ENCODE assay signal across 17 mouse cellular contexts in genomic region chr2:71633471-71633870, GRCm38 (mm10).
A peak's percentile ranks its signal among the peaks of the same experiment; 100 is the strongest.
DNase-seq lines count a peak whose midpoint lies in the region; ATAC-seq lines count a peak whose summit lies in the region.
"Had no signal": no experiment of that assay in that cellular context is flagged by ENCODE, and none has a peak within 500 bp of the region (broad histone marks: within the 10 kb centered on the region; RNA-seq: fewer than 3 reads in every experiment).

No protein-coding gene starts in this region.

- no peak for ATAC-seq in hindbrain, embryonic 12.5 days (ENCODE audit: low FRiP score)
- no peak for ATAC-seq in kidney, embryonic 16.5 days (ENCODE audit: low FRiP score, low TSS enrichment)
- ATAC-seq in granulocyte monocyte progenitor cell, adult 5-6 weeks (replicated peaks; ENCODE audit: poor library complexity, severe bottlenecking), result peak; percentile 20
- ATAC-seq: forebrain, embryonic 15.5 days had no signal

- H3K27ac ChIP-seq in hindbrain, embryonic 10.5 days, result peak overlapping the region; percentile 45; the same call in 1 of the 2 replicates
- no peak overlapping the region for H3K27ac ChIP-seq in hindbrain, embryonic 12.5 days
- H3K27ac ChIP-seq in kidney, embryonic 16.5 days (ENCODE audit: low read length), result no peak overlapping the region
- H3K27ac ChIP-seq: embryonic facial prominence, embryonic 13.5 days; forebrain, embryonic 15.5 days; hindbrain, embryonic 14.5 days had no signal

- WGBS in hindbrain, embryonic 10.5 days, result 78% methylated on average over 6 of the region's 6 CpGs
- 78% methylated on average over 6 of the region's 6 CpGs for WGBS in hindbrain, embryonic 12.5 days
- WGBS in kidney, embryonic 16.5 days, result 85% methylated on average over 6 of the region's 6 CpGs

- DNase-seq in hindbrain, embryonic 10.5 days (ENCODE audit: low spot score), result no peak
- peak; percentile 45 for DNase-seq in kidney, postnatal 14 days
- DNase-seq in yolk sac, embryonic 10.5 days (ENCODE audit: low spot score), result peak; percentile 58
- DNase-seq: adrenal gland, adult 2 months; adrenal gland, postnatal 25 days; cerebellum, adult 18-20 months; cerebellum, adult 9-11 months; cerebellum, postnatal 36 days; gastrocnemius, postnatal 36 days; heart, postnatal 10 days; heart, postnatal 4 days had no signal

- H3K4me1 ChIP-seq in hindbrain, embryonic 10.5 days (replicated peaks), result peaks cover 44% of the 10 kb centered on the region
- H3K4me1 ChIP-seq in hindbrain, embryonic 12.5 days, result peaks cover 30% of the 10 kb centered on the region
- peaks cover 16% of the 10 kb centered on the region for H3K4me1 ChIP-seq in kidney, embryonic 16.5 days (ENCODE audit: insufficient read depth, low read length)

- no peak overlapping the region for H3K4me2 ChIP-seq in hindbrain, embryonic 12.5 days (replicated peaks)
- no peak overlapping the region for H3K4me2 ChIP-seq in kidney, embryonic 16.5 days (replicated peaks; ENCODE audit: low read depth, low read length)
- H3K4me2 ChIP-seq: embryonic facial prominence, embryonic 13.5 days; forebrain, embryonic 15.5 days; hindbrain, embryonic 14.5 days had no signal

- H3K9ac ChIP-seq in hindbrain, embryonic 12.5 days, result no peak overlapping the region
- H3K9ac ChIP-seq in kidney, embryonic 16.5 days (replicated peaks; ENCODE audit: low read length), result no peak overlapping the region
- H3K9ac ChIP-seq: embryonic facial prominence, embryonic 13.5 days; forebrain, embryonic 15.5 days; hindbrain, embryonic 14.5 days had no signal

- H3K27me3 ChIP-seq in hindbrain, embryonic 10.5 days (ENCODE audit: insufficient read depth, poor library complexity, severe bottlenecking), result peaks cover 38% of the 10 kb centered on the region
- peaks cover 10% of the 10 kb centered on the region; the same call in 1 of the 2 replicates for H3K27me3 ChIP-seq in hindbrain, embryonic 12.5 days
- no peaks in the 10 kb centered on the region for H3K27me3 ChIP-seq in kidney, embryonic 16.5 days (ENCODE audit: insufficient read depth, low read length)
- H3K27me3 ChIP-seq: forebrain, embryonic 15.5 days had no signal

- no peak overlapping the region for H3K4me3 ChIP-seq in hindbrain, embryonic 10.5 days
- H3K4me3 ChIP-seq in hindbrain, embryonic 12.5 days, result no peak overlapping the region
- no peak overlapping the region for H3K4me3 ChIP-seq in kidney, embryonic 16.5 days (ENCODE audit: low read length)
- H3K4me3 ChIP-seq: embryonic facial prominence, embryonic 13.5 days; forebrain, embryonic 15.5 days had no signal

- H3K36me3 ChIP-seq in hindbrain, embryonic 10.5 days, result no peaks in the 10 kb centered on the region
- no peaks in the 10 kb centered on the region for H3K36me3 ChIP-seq in hindbrain, embryonic 12.5 days
- H3K36me3 ChIP-seq in kidney, embryonic 16.5 days (ENCODE audit: insufficient read depth, low read length), result no peaks in the 10 kb centered on the region
- H3K36me3 ChIP-seq: embryonic facial prominence, embryonic 13.5 days; forebrain, embryonic 15.5 days had no signal

- H3K9me3 ChIP-seq in hindbrain, embryonic 10.5 days, result no peaks in the 10 kb centered on the region
- H3K9me3 ChIP-seq in hindbrain, embryonic 12.5 days (replicated peaks), result no peaks in the 10 kb centered on the region
- H3K9me3 ChIP-seq in kidney, embryonic 16.5 days (ENCODE audit: low read length), result no peaks in the 10 kb centered on the region
- H3K9me3 ChIP-seq: embryonic facial prominence, embryonic 13.5 days; forebrain, embryonic 15.5 days had no signal
